Mouse (Mus musculus) B cell, adult 2 months (primary cell): Measurements from ENCODE around the gene Lin37.

Experiments used
- DNase-seq, 2 experiments: peaks; one replicate each; pipeline ENCODE4 v3.0.0; 2022

The Lin37 gene

GRCm38 (mm10) chr7:30551445-30552101, 8.1 kb downstream of the Lin37 start:
- DNase-seq: no peak

GRCm38 (mm10) chr7:30550603-30551002, 9.0 kb downstream of the Lin37 start:
- DNase-seq: no peak

GRCm38 (mm10) chr7:30549880-30550279, 9.8 kb downstream of the Lin37 start:
- no peak for DNase-seq

GRCm38 (mm10) chr7:30544327-30544726, 15.3 kb downstream of the Lin37 start:
- no peak for DNase-seq

- no peak for DNase-seq
These were observed 19.1 kb downstream of the Lin37 start for GRCm38 (mm10) chr7:30540572-30540971.

- peak; percentile 94 to 95 for DNase-seq
These were observed 24.7 kb downstream of the Lin37 start, which contains the start of gene Arhgap33 for GRCm38 (mm10) chr7:30534633-30535577. TSS of gene Arhgap33 (minus strand) at chr7:30535060.

- no peak for DNase-seq
These were observed 25.6 kb downstream of the Lin37 start for GRCm38 (mm10) chr7:30533941-30534632.

GRCm38 (mm10) chr7:30532931-30533330, 26.7 kb downstream of the Lin37 start:
- no peak for DNase-seq

GRCm38 (mm10) chr7:30531291-30531815, 28.3 kb downstream of the Lin37 start:
- DNase-seq: no peak

- no peak for DNase-seq
These were observed 32.7 kb downstream of the Lin37 start for GRCm38 (mm10) chr7:30526981-30527380.

- DNase-seq: no peak
These were observed 33.2 kb downstream of the Lin37 start for GRCm38 (mm10) chr7:30526399-30526798.

GRCm38 (mm10) chr7:30525954-30526353, 33.7 kb downstream of the Lin37 start:
- DNase-seq: no peak

GRCm38 (mm10) chr7:30524487-30524886, 35.2 kb downstream of the Lin37 start:
- no peak for DNase-seq

- DNase-seq: no peak
These were observed 36.8 kb downstream of the Lin37 start for GRCm38 (mm10) chr7:30522871-30523270.

GRCm38 (mm10) chr7:30520856-30521255, 38.8 kb downstream of the Lin37 start:
- no peak for DNase-seq

GRCm38 (mm10) chr7:30520396-30520795, 39.2 kb downstream of the Lin37 start:
- no peak for DNase-seq

- DNase-seq: no peak
These were observed 41.3 kb downstream of the Lin37 start for GRCm38 (mm10) chr7:30518325-30518724.

- no peak for DNase-seq
These were observed 44.5 kb downstream of the Lin37 start for GRCm38 (mm10) chr7:30515003-30515760.

- no peak for DNase-seq
These were observed 51.6 kb downstream of the Lin37 start for GRCm38 (mm10) chr7:30508061-30508460.
